Mouse (Mus musculus) CH12.LX (cell line): ENCODE results near the gene Agrp. TPM values are rescaled to one million over a fixed set of nuclear protein-coding genes. Genes with fewer than 3 reads are reported as not detected.

Experiments used
- DNase-seq: peaks from one replicate; pipeline ENCODE4 v3.0.0-alpha.2; 2013; ENCODE audit errors: extremely low read depth
- H3K27ac ChIP-seq: 2 replicates; pipeline ENCODE4 v1.5.1; 2012; ENCODE audit warnings: low read depth, mild to moderate bottlenecking, control low read depth, moderate library complexity; ENCODE audit not compliant: insufficient read depth
- H3K27me3 ChIP-seq: replicated peaks from 2 replicates; pipeline ENCODE3; 2012; ENCODE audit warnings: inconsistent platforms
- H3K36me3 ChIP-seq, 2 experiments: replicated peaks in 1 of 2; 2 replicates each; pipeline versions ENCODE3 to v1.6.1; 2012; ENCODE audit warnings: inconsistent platforms in 1 of 2, low read length in 1 of 2, mild to moderate bottlenecking in 1 of 2, mixed read lengths in 1 of 2, moderate library complexity in 1 of 2; ENCODE audit not compliant: control insufficient read depth in 1 of 2, insufficient read depth in 1 of 2
- H3K4me1 ChIP-seq, 2 experiments: 2 replicates each; pipeline ENCODE4 v1.6.1; 2012; ENCODE audit warnings: inconsistent platforms in 1 of 2, moderate library complexity in 1 of 2; ENCODE audit not compliant: insufficient read depth in 2 of 2, control insufficient read depth in 1 of 2
- H3K4me2 ChIP-seq: 2 replicates; pipeline ENCODE4 v1.6.1; 2012; ENCODE audit warnings: low read depth, mild to moderate bottlenecking, control low read depth; ENCODE audit not compliant: poor library complexity, insufficient read depth, severe bottlenecking
- H3K4me3 ChIP-seq, 3 experiments: fragments of 150-350 bp in 1 of 3; sonication (generic) in 1 of 3; replicated peaks in 1 of 3; 2 replicates each; pipeline versions ENCODE3 to v1.5.1; 2011 to 2012; ENCODE audit warnings: low read depth in 2 of 3, low read length in 2 of 3, mild to moderate bottlenecking in 2 of 3, moderate library complexity in 2 of 3, control low read depth in 1 of 3, improper control_type of control experiment in 1 of 3, inconsistent platforms in 1 of 3, mixed read lengths in 1 of 3; ENCODE audit not compliant: poor library complexity in 1 of 3
- H3K79me2 ChIP-seq: replicated peaks from 2 replicates; pipeline ENCODE4 v1.6.1; 2012; ENCODE audit warnings: mild to moderate bottlenecking, moderate library complexity; ENCODE audit not compliant: control insufficient read depth, poor library complexity, insufficient read depth, severe bottlenecking; ENCODE audit errors: extremely low read depth
- H3K9ac ChIP-seq: 2 replicates; pipeline ENCODE4 v1.6.1; 2012; ENCODE audit warnings: low read depth, mild to moderate bottlenecking, control low read depth, moderate library complexity; ENCODE audit not compliant: insufficient read depth
- H3K9me3 ChIP-seq: replicated peaks from 2 replicates; pipeline ENCODE3; 2012; ENCODE audit warnings: low read length, inconsistent platforms, mixed read lengths
- CTCF ChIP-seq, 2 experiments: IDR thresholded peaks in 1 of 2; conservative IDR thresholded peaks in 1 of 2; 2 replicates each; pipeline ENCODE4 v1.5.1; 2011 to 2012; ENCODE audit warnings: low read depth in 2 of 2, low read length in 2 of 2, improper control_type of control experiment in 1 of 2, inconsistent platforms in 1 of 2, mild to moderate bottlenecking in 1 of 2, moderate library complexity in 1 of 2
- E2F4 ChIP-seq: IDR thresholded peaks from 2 replicates; pipeline ENCODE4 v1.6.1; 2011; ENCODE audit warnings: low read depth, low read length, improper control_type of control experiment; ENCODE audit not compliant: insufficient replicate concordance
- ELF1 ChIP-seq: IDR thresholded peaks from 2 replicates; pipeline ENCODE4 v1.6.1; 2014; ENCODE audit warnings: low read depth, mild to moderate bottlenecking, inconsistent platforms, low read length, improper control_type of control experiment
- GABPA ChIP-seq: IDR thresholded peaks from 2 replicates; pipeline ENCODE4 v1.6.1; 2012; ENCODE audit warnings: low read depth, low read length, improper control_type of control experiment, inconsistent platforms; ENCODE audit not compliant: insufficient replicate concordance
- IRF4 ChIP-seq: IDR thresholded peaks from 2 replicates; pipeline ENCODE4 v1.6.1; 2014; ENCODE audit warnings: low read depth, mild to moderate bottlenecking, inconsistent platforms, low read length, improper control_type of control experiment
- MAFK ChIP-seq: IDR thresholded peaks from 2 replicates; pipeline ENCODE4 v1.6.1; 2011; ENCODE audit warnings: low read length, improper control_type of control experiment; ENCODE audit not compliant: insufficient replicate concordance
- MAX ChIP-seq: IDR thresholded peaks from 2 replicates; pipeline ENCODE4 v1.6.1; 2011; ENCODE audit warnings: low read length, improper control_type of control experiment
- MAZ ChIP-seq: IDR thresholded peaks from 2 replicates; pipeline ENCODE4 v1.6.1; 2012; ENCODE audit warnings: low read depth, mild to moderate bottlenecking, inconsistent platforms, low read length, improper control_type of control experiment, moderate library complexity
- MEF2A ChIP-seq: IDR thresholded peaks from 2 replicates; pipeline ENCODE4 v1.6.1; 2014; ENCODE audit warnings: low read depth, mild to moderate bottlenecking, inconsistent platforms, low read length, improper control_type of control experiment, borderline replicate concordance
- MYC ChIP-seq: IDR thresholded peaks from 2 replicates; pipeline ENCODE4 v1.6.1; 2011; ENCODE audit warnings: low read depth, mild to moderate bottlenecking, improper control_type of control experiment, low read length
- NELFE ChIP-seq: IDR thresholded peaks from 2 replicates; pipeline ENCODE4 v1.6.1; 2011; ENCODE audit warnings: low read depth, low read length, improper control_type of control experiment
- POLR2A ChIP-seq: IDR thresholded peaks from 2 replicates; pipeline ENCODE4 v1.6.1; 2011; ENCODE audit warnings: low read depth, mild to moderate bottlenecking, improper control_type of control experiment, low read length
- TCF12 ChIP-seq: IDR thresholded peaks from 2 replicates; pipeline ENCODE4 v1.6.1; 2014; ENCODE audit warnings: low read depth, mild to moderate bottlenecking, inconsistent platforms, low read length, improper control_type of control experiment
- ZMIZ1 ChIP-seq: IDR thresholded peaks from 2 replicates; pipeline ENCODE4 v1.6.1; 2012; ENCODE audit warnings: low read depth, mild to moderate bottlenecking, inconsistent platforms, low read length, improper control_type of control experiment
- ZNF384 ChIP-seq: IDR thresholded peaks from 2 replicates; pipeline ENCODE4 v1.6.1; 2012; ENCODE audit warnings: low read depth, low read length, improper control_type of control experiment, inconsistent platforms
- dilution Hi-C: fragments of 300-500 bp; cut with MboI; formaldehyde crosslinking; loops from 2 replicates; pipeline ENCODE4 v1.14.3; 2020; ENCODE audit warnings: low sequenced_read_pairs; ENCODE audit not compliant: extremely low pct_unique_long_range_greater_than_20kb, extremely low pct_ligation_motif_present
- in situ Hi-C: fragments of 300-500 bp; cut with MboI; formaldehyde crosslinking; loops from 3 replicates; pipeline ENCODE4 v1.14.3; 2019; ENCODE audit warnings: low sequenced_read_pairs, low pct_ligation_motif_present, low pct_unique_long_range_greater_than_20kb, mixed read lengths
- polyA plus RNA-seq: library from polyadenylated mRNA; unstranded; fragments of >175 nt; gene quantifications from 2 replicates; pipeline ENCODE4 v1.2.1, GENCODE M21; 2012; ENCODE audit warnings: low read depth; ENCODE audit not compliant: insufficient read length
- total RNA-seq, 2 experiments: library from RNA; depleted of rRNA; stranded (reverse); fragments of 300-350 nt in 1 of 2; fragments of >200 nt in 1 of 2; gene quantifications; 2 replicates each; pipeline ENCODE4 v1.2.3; 2012 to 2014

Agrp gene
- total and polyA plus RNA-seq, 3 experiments = 0.30 TPM; not detected in 2

DNA sequence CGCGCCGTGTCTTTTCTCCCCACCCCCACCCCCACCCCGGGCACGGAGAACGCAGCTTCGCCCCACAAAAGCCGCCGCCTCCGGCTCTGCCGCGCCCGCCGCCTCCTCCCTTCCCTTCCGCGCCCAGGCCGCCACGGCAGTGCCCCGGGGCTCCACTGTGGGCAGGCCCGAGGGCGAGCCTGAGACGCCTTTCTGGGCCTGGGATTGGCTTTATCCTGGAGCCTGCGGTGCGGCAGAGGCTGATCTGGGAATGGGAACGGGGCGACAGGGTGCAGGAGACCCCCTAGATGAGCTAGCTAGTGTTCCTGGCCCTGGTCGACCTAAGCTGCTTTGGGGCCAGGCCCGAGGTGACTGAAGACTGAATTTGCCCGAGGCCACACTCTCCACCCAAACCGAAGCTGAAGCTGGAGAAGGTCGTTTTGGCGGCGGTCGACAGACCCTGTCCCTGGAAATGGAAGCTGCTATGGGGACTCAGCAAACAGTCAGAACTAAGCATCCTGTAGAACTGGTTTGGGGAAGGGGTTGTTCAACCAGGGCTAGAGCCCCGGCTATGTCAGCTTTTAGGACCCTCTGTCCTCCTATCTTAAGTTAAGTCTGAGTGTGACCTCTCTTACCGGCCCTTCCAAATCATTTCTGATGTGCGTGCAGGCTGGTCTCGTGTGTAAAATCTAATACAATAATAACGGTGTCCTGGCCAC lies 31.6 kb downstream of the Agrp start:
- in situ Hi-C loops = no loop called here
- dilution Hi-C loops = no loop called here
- TF ChIP-seq MAX (peak; percentile 2; the same call in 1 of the 2 replicates), ZMIZ1 (0 out of 2 replicates have a peak, but pooled peaks have one; percentile 2), E2F4 (no peak)
- TF ChIP-seq, all 38 proteins: peak for 2
- Histone ChIP-seq H3K9me3 (no peaks in the 10 kb centered on the region), H3K4me2 (peak overlapping the region; percentile 93), H3K9ac (peak overlapping the region; percentile 73), H3K79me2 (no peaks in the 10 kb centered on the region), H3K27me3 (peaks cover 5% of the 10 kb centered on the region), H3K36me3 (peaks cover 0 to 4% of the 10 kb centered on the region in 2 experiments), H3K4me1 (peaks cover 7 to 36% of the 10 kb centered on the region in 2 experiments), H3K4me3 (peak overlapping the region; percentile 70 to 79 (median 71)), H3K27ac (no peak overlapping the region; the same call in 1 of the 2 replicates)
- DNase-seq = no peak

DNA sequence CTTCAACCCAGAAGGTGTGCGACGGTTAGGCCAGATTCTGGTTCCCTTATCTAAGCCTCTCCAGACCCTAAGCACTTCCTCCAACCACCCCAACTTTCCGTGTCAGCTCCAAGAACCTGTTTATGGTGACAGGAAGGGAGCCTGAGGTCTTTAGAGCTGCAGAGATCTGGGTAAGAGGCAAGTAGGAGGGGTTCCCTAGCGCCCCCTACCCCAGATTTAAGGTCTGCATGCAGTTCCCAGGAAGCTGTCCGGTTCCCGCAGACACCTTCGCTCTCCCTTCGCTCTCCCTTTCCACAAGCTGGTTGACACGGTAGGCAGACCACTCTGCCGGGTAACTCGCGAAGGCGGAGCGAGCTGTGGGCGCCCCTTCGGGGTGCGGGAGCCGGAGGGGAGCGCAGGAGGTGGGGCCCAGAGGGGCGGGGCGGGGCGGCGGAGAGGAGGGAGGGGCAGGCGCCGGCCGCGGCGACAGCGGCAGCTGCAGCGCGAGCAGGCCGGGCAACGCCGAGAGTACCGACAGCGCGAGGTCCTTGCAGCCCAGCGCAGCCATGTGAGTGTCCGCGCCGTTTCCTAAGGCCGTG lies 32.3 kb downstream of the Agrp start, which contains the start of gene Ripor1:
TSS of gene Ripor1 (plus strand) at position 452 of the 578 bp plus-strand sequence.
- H3K79me2 ChIP-seq = no peaks in the 10 kb centered on the region
- peak within 1 kb of the TSS; percentile 73 for H3K9ac ChIP-seq
- peak within 1 kb of the TSS; percentile 93 for H3K4me2 ChIP-seq
- peak within 1 kb of the TSS; percentile 70 to 79 (median 71) for H3K4me3 ChIP-seq
- peak; percentile 70 for DNase-seq
- H3K9me3 ChIP-seq = no peaks in the 10 kb centered on the region
- no peak within 1 kb of the TSS; the same call in 1 of the 2 replicates for H3K27ac ChIP-seq
- dilution Hi-C loops (no loop called here), in situ Hi-C loops (no loop called here)
- peaks cover 7 to 36% of the 10 kb centered on the region in 2 experiments for H3K4me1 ChIP-seq
- H3K36me3 ChIP-seq = no peaks in the 10 kb centered on the region
- H3K27me3 ChIP-seq = peaks cover 5% of the 10 kb centered on the region
- TF ChIP-seq CTCF (conservative IDR thresholded peaks at IDR 0.05 in 1 of 2, IDR thresholded peaks at IDR 0.05 in 1 of 2; ENCODE audit: low read depth in 2 of 2, low read length in 2 of 2) (peak; percentile 36 to 73; a peak in 3 of 4 replicates), POLR2A (peak; percentile 54), NELFE (0 out of 2 replicates have a peak, but pooled peaks have one; percentile 33), MYC (0 out of 2 replicates have a peak, but pooled peaks have one; percentile 31), GABPA (no peak), MAFK (no peak), ZNF384 (no peak), MAZ (peak; percentile 91), TCF12 (0 out of 2 replicates have a peak, but pooled peaks have one; percentile 29), IRF4 (peak; percentile 33; the same call in 1 of the 2 replicates), MEF2A (peak; percentile 12; the same call in 1 of the 2 replicates), ELF1 (peak; percentile 43)
